Mouse (Mus musculus): ENCODE results near the gene Gm47985. TPM values are rescaled to one million over a fixed set of nuclear protein-coding genes. Genes with fewer than 3 reads are reported as not detected.

The Gm47985 gene
- total and polyA plus RNA-seq, 3 experiments: 0.19 to 0.25 TPM; not detected in 1

DNA sequence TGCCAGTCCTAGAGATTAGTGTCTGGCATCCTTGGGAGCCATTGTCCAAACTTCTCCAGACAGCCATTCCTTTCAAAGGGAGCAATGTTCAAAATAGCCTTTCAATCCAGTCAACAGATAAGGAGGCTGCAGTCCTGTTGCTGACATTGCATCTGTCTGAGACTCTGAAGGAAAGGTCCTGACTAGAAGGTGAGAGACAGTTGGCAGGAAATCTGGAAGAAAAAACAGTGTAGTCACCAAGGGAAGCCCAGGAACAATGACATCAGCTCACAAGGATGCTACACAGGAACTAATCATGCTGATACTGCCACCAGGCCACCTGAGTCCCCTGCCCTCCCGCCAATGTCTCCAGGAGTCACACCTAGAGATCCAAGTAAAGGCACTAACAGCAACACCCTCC lies 41.0 kb downstream of the Gm47985 start:
- Histone ChIP-seq H3K4me3 (ENCODE audit: control insufficient read depth in 1 of 2, insufficient read depth in 1 of 2, low read depth in 2 of 2, low read length in 2 of 2) (no peak overlapping the region), H3K36me3 (ENCODE audit: control insufficient read depth in 1 of 2, insufficient read depth in 2 of 2, low read length in 2 of 2) (peaks cover 0 to 5% of the 10 kb centered on the region in 2 experiments; a peak in 2 of 4 replicates), H3K79me2 (ENCODE audit: control insufficient read depth, insufficient read depth, low read length, poor library complexity) (no peaks in the 10 kb centered on the region), H3K9me3 (replicated peaks; ENCODE audit: insufficient read depth, low read length) (no peaks in the 10 kb centered on the region), H3K27me3 (ENCODE audit: control insufficient read depth in 1 of 2, insufficient read depth in 2 of 2, low read length in 2 of 2) (no peaks in the 10 kb centered on the region), H3K9ac (ENCODE audit: control insufficient read depth, low read depth, low read length, poor library complexity, severe bottlenecking) (no peak overlapping the region), H3K4me1 (ENCODE audit: control insufficient read depth in 1 of 2, insufficient read depth in 2 of 2, low read length in 2 of 2) (peaks cover 3 to 8% of the 10 kb centered on the region in 2 experiments; a peak in 2 of 4 replicates), H3K27ac (ENCODE audit: control insufficient read depth, low read depth, low read length) (no peak overlapping the region)
- DNase-seq (ENCODE audit: low read depth, low spot score): no peak
- no peak for TF ChIP-seq RCOR1 (IDR thresholded peaks at IDR 0.05; ENCODE audit: low read depth, low read length)
- no peak for TF ChIP-seq UBTF (IDR thresholded peaks at IDR 0.05; ENCODE audit: borderline replicate concordance, insufficient read depth, low read depth, low read length)
- no peak for TF ChIP-seq ETS1 (IDR thresholded peaks at IDR 0.05; ENCODE audit: low read depth, low read length)
- TF ChIP-seq ZC3H11A (IDR thresholded peaks at IDR 0.05; ENCODE audit: low read depth, low read length): no peak
- no peak for TF ChIP-seq E2F4 (IDR thresholded peaks at IDR 0.05; ENCODE audit: borderline replicate concordance, low read depth, low read length)

DNA sequence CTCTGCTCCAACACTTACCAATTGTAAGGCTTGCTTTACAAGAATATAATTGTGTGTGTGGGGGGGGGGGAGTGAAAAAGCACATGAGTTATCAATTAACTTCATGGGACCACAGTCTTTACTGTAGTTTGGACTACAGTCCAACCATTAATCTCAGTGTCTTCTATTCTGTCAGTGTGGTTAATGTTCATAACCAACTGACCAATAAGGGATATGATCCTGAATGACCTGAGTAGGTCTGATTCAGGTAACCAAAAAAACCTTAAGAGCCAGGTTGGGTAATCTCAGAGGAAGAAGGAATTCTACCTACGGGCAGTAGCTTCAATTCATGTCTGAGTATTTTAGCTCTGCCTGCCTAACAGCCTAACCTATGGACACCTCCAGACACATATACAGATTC lies 42.2 kb downstream of the Gm47985 start:
- TF ChIP-seq ETS1 (IDR thresholded peaks at IDR 0.05; ENCODE audit: low read depth, low read length) (no peak), CHD1 (IDR thresholded peaks at IDR 0.05; ENCODE audit: low read depth, low read length) (no peak), BHLHE40 (IDR thresholded peaks at IDR 0.05; ENCODE audit: borderline replicate concordance, low read depth, low read length) (no peak), UBTF (IDR thresholded peaks at IDR 0.05; ENCODE audit: borderline replicate concordance, insufficient read depth, low read depth, low read length) (no peak), E2F4 (IDR thresholded peaks at IDR 0.05; ENCODE audit: borderline replicate concordance, low read depth, low read length) (no peak), RAD21 (IDR thresholded peaks at IDR 0.05; ENCODE audit: low read depth, low read length) (no peak), NRF1 (IDR thresholded peaks at IDR 0.05; ENCODE audit: insufficient read depth, low read depth, low read length, poor library complexity, severe bottlenecking) (no peak), EP300 (IDR thresholded peaks at IDR 0.05; ENCODE audit: low read depth in 1 of 2, low read length in 2 of 2) (no peak), CHD2 (IDR thresholded peaks at IDR 0.05; ENCODE audit: low read length) (no peak), ZC3H11A (IDR thresholded peaks at IDR 0.05; ENCODE audit: low read depth, low read length) (no peak), KAT2A (conservative IDR thresholded peaks at IDR 0.05; ENCODE audit: low read depth, low read length) (no peak), TBP (IDR thresholded peaks at IDR 0.05; ENCODE audit: low read depth, low read length) (no peak), MAFK (IDR thresholded peaks at IDR 0.05; ENCODE audit: borderline replicate concordance, low read depth, low read length) (no peak), POLR2AphosphoS5 (IDR thresholded peaks at IDR 0.05; ENCODE audit: borderline replicate concordance, low read depth, low read length) (no peak), TAL1 (IDR thresholded peaks at IDR 0.05; ENCODE audit: low read length) (no peak), ELF1 (IDR thresholded peaks at IDR 0.05; ENCODE audit: low read depth, low read length) (no peak), SIN3A (IDR thresholded peaks at IDR 0.05; ENCODE audit: low read length) (no peak), JUND (IDR thresholded peaks at IDR 0.05; ENCODE audit: low read depth, low read length) (no peak), MYB (IDR thresholded peaks at IDR 0.05; ENCODE audit: low read depth, low read length) (no peak)
- Histone ChIP-seq H3K9me3 (replicated peaks; ENCODE audit: insufficient read depth, low read length) (no peaks in the 10 kb centered on the region), H3K27ac (ENCODE audit: control insufficient read depth, low read depth, low read length) (no peak overlapping the region), H3K79me2 (ENCODE audit: control insufficient read depth, insufficient read depth, low read length, poor library complexity) (no peaks in the 10 kb centered on the region), H3K27me3 (ENCODE audit: control insufficient read depth in 1 of 2, insufficient read depth in 2 of 2, low read length in 2 of 2) (no peaks in the 10 kb centered on the region), H3K4me3 (ENCODE audit: control insufficient read depth in 1 of 2, insufficient read depth in 1 of 2, low read depth in 2 of 2, low read length in 2 of 2) (no peak overlapping the region), H3K36me3 (ENCODE audit: control insufficient read depth in 1 of 2, insufficient read depth in 2 of 2, low read length in 2 of 2) (peaks cover 0 to under 1% of the 10 kb centered on the region in 2 experiments; a peak in 2 of 4 replicates), H3K4me1 (ENCODE audit: control insufficient read depth in 1 of 2, insufficient read depth in 2 of 2, low read length in 2 of 2) (peaks cover 0 to under 1% of the 10 kb centered on the region in 2 experiments; a peak in 1 of 4 replicates), H3K9ac (ENCODE audit: control insufficient read depth, low read depth, low read length, poor library complexity, severe bottlenecking) (no peak overlapping the region)
- no peak for DNase-seq (ENCODE audit: low read depth, low spot score)
